Mouse (Mus musculus) kidney, adult 11 months (tissue): ENCODE measurements around the gene 5330417C22Rik.
"Not testable (repeated sequence)": the region's sequence is repeated elsewhere in the genome, so short reads cannot be mapped to it uniquely, and the experiment has no call there.

Source experiments
- DNase-seq: peaks from one replicate; pipeline ENCODE4 v3.0.0; 2022

The 5330417C22Rik gene

DNA sequence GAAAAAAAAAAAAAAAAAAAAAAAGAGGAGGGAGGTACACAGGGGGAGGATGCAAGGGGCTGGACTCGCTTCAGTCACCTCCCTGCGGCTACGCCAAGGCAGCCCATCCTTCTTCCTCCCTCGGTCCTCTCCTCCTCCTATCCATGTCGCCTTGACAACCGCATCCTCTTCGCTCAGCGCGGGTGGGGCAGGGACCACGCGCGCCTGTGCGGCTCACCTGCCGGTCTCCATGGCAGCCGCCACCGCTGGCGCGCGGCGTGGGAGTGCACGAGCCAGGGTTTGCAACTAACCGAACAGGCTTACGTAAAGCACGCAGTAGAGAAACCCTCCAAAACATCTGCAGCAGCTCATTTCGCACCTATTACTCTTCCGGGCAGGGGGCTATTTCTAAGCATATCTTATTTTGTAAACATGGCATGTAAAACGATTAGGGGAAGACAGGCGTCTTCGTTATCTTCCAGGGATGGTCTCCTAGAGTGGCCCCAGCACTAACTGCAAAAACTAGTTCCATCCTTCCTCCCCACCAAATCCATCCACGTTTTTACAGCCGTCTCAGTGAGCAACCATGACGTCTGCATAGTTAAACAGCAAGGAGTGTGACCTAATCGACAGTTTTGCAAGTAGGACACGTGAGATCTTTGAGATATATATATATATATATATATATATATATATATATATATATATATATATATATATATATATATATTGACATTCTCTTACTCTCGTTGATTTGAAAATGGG is at the start of gene 5330417C22Rik:
Gene 5330417C22Rik (minus strand): TSS at position 20 of the 744 bp plus-strand sequence.
- peak; percentile 27 for DNase-seq

DNA sequence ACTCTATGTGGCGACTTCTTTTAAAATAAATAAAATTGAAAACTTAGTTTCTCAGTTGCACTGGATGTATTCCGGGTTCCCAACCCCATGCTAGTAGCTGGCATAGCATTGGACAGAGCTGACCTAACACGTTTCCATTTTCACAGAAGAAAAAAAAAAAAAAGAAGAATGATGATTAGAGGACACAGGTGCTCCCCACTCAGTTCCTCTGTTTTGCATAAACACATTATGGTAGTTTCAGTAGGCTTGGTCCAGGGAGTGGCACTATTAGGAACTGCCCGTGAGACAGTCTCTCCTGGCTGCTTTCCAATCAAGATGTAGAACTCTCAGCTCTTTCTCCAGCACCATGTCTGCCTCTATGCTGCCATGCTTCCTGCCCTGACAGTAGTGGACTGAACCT is 48.2 kb upstream of the 5330417C22Rik start:
- DNase-seq = no peak

DNA sequence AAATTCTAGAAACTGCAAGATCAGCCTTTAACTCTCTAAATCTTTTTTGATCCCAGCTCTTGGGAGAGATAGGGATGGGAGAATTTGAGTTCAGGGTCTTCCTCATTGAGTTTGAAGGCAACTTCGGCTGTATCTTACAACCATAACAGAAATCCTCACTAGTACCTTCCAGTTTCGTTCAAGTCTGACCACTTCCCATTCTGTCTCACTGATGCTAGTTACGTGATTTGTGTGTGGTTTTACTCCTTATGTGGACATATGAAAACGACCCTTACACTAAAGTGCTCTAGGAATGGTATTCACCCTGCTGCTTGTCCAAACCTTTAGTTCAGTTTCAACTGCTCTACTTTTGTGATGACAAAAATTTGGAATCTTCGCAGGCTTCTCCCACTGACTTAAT is 37.7 kb upstream of the 5330417C22Rik start:
- no peak for DNase-seq

DNA sequence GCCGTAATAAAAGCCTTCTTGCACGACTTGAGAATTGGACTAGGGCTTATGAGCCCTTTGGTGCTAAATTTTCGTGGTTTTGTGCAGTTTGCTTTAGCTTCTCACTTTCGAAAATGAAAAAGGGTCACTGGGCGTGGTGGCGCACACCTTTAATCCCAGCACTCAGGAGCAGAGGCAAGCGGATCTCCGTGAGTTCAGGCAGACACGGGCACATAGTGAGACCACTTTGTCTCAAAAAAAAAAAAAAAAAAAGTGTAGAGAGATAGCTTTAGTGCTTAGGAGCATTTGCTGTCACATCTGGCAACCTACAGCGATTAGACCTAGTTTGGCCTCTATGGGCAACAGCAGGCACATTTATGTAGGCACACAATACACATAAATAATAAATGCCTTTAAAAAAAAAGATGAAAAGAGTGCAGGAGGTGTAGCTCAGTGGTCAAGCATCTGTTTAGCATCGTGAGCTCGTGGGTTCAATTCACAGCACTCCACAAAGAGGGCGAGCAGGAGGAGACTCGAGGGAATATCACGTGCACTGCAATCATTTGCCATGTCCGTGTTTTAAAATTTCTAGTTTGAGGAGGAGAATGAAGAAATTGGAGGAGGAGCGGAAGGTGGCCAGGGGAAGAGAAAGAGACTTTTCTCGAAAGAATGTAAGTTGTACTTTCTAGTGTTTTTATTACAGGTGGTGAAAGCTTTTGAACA is 36.1 kb upstream of the 5330417C22Rik start:
- DNase-seq = no peak

DNA sequence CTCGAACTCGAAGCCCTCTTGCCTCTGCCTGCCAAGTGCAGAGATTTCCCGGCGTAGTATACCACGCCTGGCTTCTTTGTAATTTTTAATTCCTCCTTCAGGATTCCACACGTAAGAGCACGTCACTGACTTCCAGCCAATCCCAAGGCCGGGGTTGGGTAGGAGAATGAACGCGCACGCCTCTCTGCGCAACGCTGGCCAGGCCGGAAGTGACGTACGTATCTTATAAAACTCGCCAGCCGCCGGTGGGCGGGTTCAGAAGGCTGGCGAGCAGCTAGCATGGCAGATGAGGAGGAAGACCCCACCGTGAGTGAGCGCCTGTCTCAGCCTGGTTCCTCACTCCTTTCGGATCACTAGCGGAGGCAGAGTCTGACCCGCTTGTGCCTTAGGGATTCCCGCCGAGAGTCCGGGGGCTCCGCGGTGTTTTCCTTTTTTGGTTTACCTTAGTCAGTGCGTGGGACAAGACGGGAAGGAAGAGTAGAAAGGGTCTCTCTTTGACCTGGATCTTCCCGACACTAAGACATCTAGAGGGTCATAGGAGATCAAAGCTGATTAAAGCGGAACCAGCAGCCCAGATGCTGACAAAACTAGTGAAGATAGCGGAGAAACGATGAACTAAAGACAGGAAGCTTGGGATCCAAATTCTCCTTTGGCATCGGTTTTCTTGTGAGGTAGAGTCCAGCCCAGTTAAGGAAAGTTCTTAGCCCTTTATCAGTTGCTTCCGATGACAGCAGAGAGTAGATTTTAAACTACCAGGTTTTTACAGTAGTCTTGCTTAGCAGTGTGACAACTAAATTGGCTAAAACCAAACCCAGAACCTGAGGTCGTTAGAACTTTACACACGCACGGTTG is 35.3 kb upstream of the 5330417C22Rik start, which contains the start of gene Taf13:
Gene Taf13 (plus strand): TSS at position 256 of the 852 bp plus-strand sequence.
- DNase-seq = peak; percentile 96

DNA sequence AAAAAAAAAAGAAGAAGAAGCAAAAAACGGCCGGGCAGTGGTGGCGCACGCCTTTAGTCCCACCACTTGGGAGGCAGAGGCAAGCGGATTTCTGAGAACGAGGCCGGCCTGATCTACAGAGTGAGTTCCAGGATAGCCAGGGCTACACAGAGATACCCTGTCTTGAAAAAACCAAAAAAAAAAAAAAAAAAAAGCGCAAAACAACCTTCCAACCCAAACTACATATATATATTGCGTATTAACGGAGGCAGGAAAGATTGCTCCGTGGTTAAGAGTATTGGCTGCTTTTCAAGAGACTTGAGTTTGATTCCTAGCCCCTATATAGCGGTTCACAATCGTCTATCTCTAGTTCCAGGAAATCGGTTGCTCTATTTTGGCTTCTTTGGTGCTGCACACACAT is 34.5 kb upstream of the 5330417C22Rik start:
- DNase-seq = no peak

- DNase-seq = not testable (repeated sequence)
Observed at GRCm38 (mm10) chr3:108569636-108570035, 33.3 kb upstream of the 5330417C22Rik start.

DNA sequence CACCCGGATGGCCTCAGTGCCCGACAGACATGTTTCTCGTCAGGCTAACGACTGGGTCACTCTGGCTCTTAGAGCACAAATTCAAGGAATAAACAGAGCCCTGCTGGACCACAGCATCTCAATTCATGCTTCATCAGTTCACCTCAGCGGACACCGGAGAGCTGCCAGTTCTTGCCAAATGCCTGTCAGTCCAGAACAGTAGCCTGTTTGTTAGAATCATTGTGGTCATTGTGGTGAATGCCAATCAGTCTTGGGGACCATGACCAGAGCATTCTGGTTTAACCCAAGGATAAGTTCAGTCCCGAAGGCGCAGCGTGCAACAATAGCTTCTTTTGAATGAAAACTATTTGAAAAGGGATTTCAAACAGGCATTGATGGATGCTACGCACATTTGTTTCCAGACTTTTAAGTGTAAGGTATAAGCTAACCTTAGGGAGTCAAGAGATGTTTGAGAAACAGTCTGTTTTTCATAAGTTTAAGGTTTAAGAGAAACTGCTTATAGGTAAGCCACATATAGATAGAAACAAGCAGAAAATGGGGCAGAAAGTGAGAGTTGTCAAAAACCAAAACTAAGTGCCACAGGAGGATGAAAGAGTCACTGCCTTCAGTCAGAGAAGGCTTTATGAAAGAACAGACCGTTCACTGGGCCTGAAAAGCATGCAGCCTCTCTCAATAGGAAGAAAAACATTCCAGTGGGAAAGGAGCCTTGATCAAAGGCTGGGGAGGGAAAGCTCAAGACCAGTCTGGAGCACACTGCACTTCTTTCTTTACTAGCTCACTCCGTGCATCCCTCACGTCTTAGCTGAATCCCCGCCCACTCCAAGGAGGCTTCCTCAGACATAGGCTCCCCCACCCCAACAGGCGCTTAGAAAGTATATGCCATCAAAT is 31.9 kb upstream of the 5330417C22Rik start:
- no peak for DNase-seq

- DNase-seq = peak; percentile 78
Observed at GRCm38 (mm10) chr3:108563309-108563708, 27.0 kb upstream of the 5330417C22Rik start.

- DNase-seq = peak; percentile 23
Observed at GRCm38 (mm10) chr3:108562777-108563271, 26.5 kb upstream of the 5330417C22Rik start.

DNA sequence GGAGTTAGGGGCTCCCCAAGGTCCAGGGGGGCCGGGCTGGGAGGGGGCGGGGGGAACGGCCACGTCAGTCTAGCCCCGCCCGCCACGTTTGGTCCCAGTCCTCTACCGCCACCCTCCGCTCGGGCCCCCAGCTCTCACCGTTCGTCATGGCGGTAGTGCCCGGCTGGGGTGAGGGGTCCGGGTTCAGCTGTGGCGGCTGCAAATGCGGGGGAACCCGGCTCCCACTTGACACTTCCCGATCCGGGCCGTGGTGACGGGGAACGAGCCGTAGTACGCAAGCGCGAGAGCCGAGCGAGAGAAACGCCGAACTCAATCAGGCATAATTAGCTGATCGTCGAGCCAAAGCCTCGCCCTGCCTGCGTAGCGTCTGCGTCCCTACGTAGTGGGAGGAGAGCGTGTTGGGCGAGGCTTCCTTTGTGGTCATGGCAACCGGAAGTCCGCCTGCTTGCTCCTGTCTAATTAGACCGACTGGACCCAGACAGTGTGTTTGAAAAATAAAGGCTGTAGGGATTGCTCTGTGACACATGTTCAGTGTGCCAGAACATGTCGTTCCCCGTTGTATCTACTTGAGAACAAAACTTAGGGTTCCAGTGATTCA is 25.9 kb upstream of the 5330417C22Rik start, which contains the start of gene Tmem167b:
Gene Tmem167b (minus strand): TSS at position 334 of the 598 bp plus-strand sequence.
- peak; percentile 97 for DNase-seq

- no peak for DNase-seq
Observed at GRCm38 (mm10) chr3:108557888-108558287, 21.6 kb upstream of the 5330417C22Rik start.

DNA sequence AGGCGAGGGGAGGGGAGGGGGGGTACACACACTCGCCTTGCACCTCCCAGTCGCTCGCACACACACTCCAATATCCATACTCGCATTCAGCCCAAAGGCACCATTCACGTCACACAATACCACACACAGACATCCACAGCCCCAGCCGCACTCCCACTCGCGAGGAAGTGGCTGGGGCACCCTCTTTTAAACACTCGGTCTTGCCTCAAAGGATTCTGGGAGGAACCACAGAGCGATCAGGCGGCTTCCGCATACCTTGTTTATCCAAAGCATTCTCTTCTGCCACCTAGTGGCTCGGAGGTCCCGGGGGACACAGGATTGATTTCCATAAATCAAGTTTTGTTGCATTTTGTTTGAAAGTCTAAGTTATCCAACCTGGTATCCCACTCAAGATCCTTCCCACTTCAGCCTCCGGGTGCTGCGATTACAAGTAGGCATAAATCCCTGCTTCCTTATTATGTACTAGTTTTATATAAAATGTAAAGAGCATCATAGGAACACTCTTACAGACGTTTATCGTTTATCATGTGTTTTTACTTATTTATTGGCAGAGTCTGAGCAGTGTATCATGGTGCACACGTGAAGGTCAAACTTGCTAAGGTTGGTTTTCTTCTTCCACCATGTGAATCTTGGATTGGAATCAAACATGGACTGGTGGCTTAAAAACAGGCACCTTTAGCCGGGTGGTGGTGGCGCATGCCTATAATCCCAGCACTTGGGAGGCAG is 18.4 kb upstream of the 5330417C22Rik start:
- peak; percentile 92 for DNase-seq

GRCm38 (mm10) chr3:108554111-108554561 is 17.8 kb upstream of the 5330417C22Rik start:
- DNase-seq = no peak

- no peak for DNase-seq
Observed at GRCm38 (mm10) chr3:108542299-108542698, 6.0 kb upstream of the 5330417C22Rik start.

GRCm38 (mm10) chr3:108537303-108537702 is 967 bp upstream of the 5330417C22Rik start:
- peak; percentile 78 for DNase-seq

DNA sequence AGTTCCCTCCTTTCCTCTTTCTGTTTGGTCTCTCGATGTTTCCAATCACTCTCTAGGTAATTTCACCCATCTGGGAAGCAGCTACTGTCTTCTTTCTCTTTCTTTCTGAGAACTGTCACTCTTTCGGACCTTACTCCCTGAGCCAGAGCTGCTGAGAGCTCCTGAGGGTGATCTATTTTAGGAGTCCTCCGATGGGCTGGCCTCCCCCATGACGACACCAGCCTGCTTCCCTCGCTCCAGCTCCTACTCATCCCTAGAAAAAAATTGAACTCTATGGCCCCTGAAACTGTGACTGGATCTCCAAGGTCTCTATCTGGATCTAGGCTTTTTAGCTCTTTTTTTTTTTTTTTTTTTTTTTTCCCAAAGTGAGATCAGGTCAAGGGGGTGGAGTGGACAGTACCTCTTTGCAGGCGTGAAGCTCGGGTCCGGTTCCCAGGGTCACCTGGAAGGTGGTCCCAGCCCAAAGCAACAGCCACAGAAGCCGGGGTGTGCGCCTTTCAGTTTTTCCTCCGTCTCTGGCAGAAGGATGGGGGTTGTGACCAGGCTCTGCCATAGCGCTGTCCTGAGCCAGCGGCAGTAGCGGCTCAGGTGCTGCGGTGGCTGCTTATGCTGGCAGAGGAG is 330 bp downstream of the 5330417C22Rik start:
- no peak for DNase-seq

DNA sequence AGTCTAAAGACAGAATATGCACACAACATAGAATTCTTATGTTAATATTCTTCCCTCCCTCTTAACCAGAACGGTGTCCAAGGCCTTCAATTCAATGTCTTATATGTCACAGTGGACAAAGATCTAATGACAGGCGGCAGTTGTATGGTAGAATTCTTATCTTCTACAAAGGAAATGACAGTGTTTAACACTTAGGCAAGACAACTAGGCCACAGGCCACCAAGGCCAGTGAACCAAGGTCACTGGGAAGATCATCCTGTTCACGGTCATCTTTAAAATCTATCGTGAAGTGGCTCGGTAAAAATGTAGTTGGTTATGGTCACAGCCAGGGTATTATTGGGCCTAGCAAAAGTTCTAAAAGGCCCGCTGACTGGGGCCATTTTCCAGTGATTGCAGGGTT is 2.4 kb downstream of the 5330417C22Rik start, which contains the start of gene 1700013F07Rik:
Gene 1700013F07Rik (plus strand): TSS at position 200 of the 400 bp plus-strand sequence.
- DNase-seq = no peak

DNA sequence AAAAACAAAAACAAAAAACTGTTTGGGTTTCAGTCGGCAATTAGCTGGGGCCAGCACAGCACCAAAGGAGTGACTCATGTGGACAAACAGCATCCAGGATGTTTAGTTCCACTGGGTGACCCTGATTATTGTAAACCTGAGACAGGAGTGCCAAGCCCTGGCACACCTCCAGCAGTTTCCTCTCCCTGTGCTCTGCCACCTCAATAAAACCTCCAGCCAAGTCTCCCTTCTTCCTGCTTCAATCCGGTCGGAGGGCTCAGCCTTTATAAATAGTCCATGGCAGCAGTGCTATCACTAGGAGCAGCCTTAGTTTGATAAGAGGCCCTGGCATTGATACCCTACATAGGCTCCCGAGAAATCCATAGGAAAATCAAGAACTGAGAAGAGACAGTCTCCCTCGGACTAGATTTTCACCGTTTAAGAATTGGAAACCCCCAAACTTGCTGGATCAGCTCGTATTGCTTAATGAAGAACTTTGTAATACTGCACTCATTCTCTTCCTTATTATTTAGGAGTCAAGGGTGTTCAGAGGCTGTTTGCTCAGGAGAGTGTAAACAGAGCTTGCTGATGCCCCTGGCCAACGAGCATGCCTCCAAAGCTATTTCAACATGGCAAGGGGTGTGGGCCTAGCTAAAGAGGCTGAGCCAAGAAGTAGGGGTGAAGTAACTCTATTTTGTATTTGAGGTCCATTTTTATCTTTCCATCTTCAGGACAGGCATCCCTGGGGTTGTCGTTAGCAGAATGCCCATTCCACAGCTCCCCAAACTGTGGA is 3.0 kb downstream of the 5330417C22Rik start:
- peak; percentile 48 for DNase-seq
